Mouse (Mus musculus) C2C12 (cell line): ENCODE results near the gene Scg3. TPM values are rescaled to one million over a fixed set of nuclear protein-coding genes. Genes with fewer than 3 reads are reported as not detected.
"Not testable (repeated sequence)": the region's sequence is repeated elsewhere in the genome, so short reads cannot be mapped to it uniquely, and the experiment has no call there.

Experiments
- H3K27me3 ChIP-seq: one replicate; pipeline ENCODE4 v1.6.1; 2011; ENCODE audit not compliant: control insufficient read depth, insufficient read depth, insufficient read length
- H3K36me3 ChIP-seq: one replicate; pipeline ENCODE4 v1.6.1; 2011; ENCODE audit not compliant: control insufficient read depth, insufficient read depth
- H3K4me3 ChIP-seq: one replicate; pipeline ENCODE4 v1.5.1; 2011; ENCODE audit warnings: mild to moderate bottlenecking, control low read depth; ENCODE audit not compliant: poor library complexity, insufficient read depth, severe bottlenecking
- H3K79me2 ChIP-seq: one replicate; pipeline ENCODE4 v1.6.1; 2011; ENCODE audit not compliant: control insufficient read depth, insufficient read depth
- H3K79me3 ChIP-seq: one replicate; pipeline ENCODE4 v1.6.1; 2011; ENCODE audit warnings: low read depth, control low read depth
- H3ac ChIP-seq: one replicate; pipeline ENCODE3; 2011; ENCODE audit warnings: low read depth; ENCODE audit not compliant: control insufficient read depth, insufficient read length
- CEBPB ChIP-seq: IDR thresholded peaks from one replicate; pipeline ENCODE4 v1.6.1; 2011; ENCODE audit warnings: low read depth, mild to moderate bottlenecking, control low read depth, moderate library complexity
- CTCF ChIP-seq: IDR thresholded peaks from one replicate; pipeline ENCODE4 v1.5.1; 2011; ENCODE audit not compliant: control insufficient read depth, insufficient read depth, insufficient read length
- FOSL1 ChIP-seq: IDR thresholded peaks from one replicate; pipeline ENCODE4 v1.8.0; 2011; ENCODE audit warnings: mild to moderate bottlenecking, low read length; ENCODE audit not compliant: poor library complexity, insufficient read depth, severe bottlenecking
- MAX ChIP-seq: IDR thresholded peaks from one replicate; pipeline ENCODE4 v1.6.1; 2011; ENCODE audit warnings: mild to moderate bottlenecking, control low read depth
- MYOD1 ChIP-seq: IDR thresholded peaks from one replicate; pipeline ENCODE4 v1.6.1; 2011; ENCODE audit warnings: low read depth; ENCODE audit not compliant: control insufficient read depth, insufficient read length
- MYOG ChIP-seq: IDR thresholded peaks from one replicate; pipeline ENCODE4 v1.6.1; 2011; ENCODE audit not compliant: control insufficient read depth, insufficient read length; ENCODE audit errors: extremely low read depth
- USF1 ChIP-seq: IDR thresholded peaks from one replicate; pipeline ENCODE4 v1.6.1; 2011; ENCODE audit warnings: low read depth, mild to moderate bottlenecking, control low read depth, moderate library complexity
- polyA plus RNA-seq: library from polyadenylated mRNA; unstranded; fragments of >200 nt; fragmentation: generic; extraction: Trizol; gene quantifications from one replicate; pipeline ENCODE4 v1.2.1, GENCODE M21; 2012; ENCODE audit warnings: missing spikeins

The Scg3 gene
- polyA plus RNA-seq, 1 experiment: not detected

DNA sequence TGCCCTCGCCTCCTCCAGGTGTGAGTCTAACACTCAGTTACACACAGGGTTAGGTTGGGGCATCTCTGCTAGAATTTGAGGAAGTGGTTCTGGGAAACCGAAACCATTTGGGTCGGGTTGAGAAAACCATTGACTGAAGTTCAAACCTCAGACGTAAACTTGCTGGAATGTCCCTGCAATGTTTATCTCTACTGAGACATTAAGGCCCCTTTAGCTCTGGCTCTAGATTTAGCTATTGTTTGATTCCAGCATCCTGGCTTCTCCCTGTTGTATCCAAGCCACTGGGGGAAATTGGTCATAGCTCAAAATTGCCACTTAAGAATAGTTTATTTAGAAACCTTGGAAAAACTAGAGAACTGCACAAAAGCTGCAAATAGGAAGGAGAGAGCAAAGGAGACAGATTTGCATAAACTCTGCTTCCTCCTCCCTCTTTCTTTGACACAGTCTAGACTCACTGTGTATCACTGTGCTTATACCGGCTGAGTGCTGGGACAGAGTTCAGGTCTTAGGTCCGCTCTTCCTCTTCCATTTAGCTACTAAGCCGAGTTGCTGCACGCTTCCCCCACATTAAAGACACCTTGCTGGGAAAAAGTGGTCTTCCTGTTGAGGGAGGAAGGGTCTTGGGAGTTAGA lies 52.9 kb downstream of the Scg3 start:
- H3ac ChIP-seq: no peak overlapping the region
- H3K36me3 ChIP-seq: no peaks in the 10 kb centered on the region
- peaks cover 5% of the 10 kb centered on the region for H3K79me3 ChIP-seq
- H3K4me3 ChIP-seq: no peak overlapping the region
- peaks cover 25% of the 10 kb centered on the region for H3K79me2 ChIP-seq
- no peaks in the 10 kb centered on the region for H3K27me3 ChIP-seq
- no peak for TF ChIP-seq USF1
- no peak for TF ChIP-seq CEBPB
- no peak for TF ChIP-seq MAX
- no peak for TF ChIP-seq MYOG
- no peak for TF ChIP-seq FOSL1
- no peak for TF ChIP-seq CTCF
- no peak for TF ChIP-seq MYOD1

DNA sequence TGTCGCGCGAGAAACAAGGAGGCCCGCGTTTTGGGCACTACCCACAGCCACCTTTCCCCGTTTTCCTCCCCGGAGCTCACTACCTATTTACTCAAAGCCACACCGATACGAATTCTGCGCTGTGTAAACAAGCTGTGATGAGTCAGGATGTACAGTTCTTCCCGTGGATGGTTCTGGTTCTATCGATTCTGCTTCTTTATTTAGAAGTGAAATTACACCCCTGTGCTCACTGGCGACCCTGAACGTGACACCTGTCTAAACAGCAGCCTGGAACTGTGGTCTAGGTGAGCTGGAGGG lies 57.6 kb downstream of the Scg3 start:
- peaks cover 5% of the 10 kb centered on the region for H3K79me3 ChIP-seq
- no peaks in the 10 kb centered on the region for H3K27me3 ChIP-seq
- no peak overlapping the region for H3ac ChIP-seq
- TF ChIP-seq MYOD1: no peak
- TF ChIP-seq MAX: no peak
- no peak for TF ChIP-seq CTCF
- TF ChIP-seq CEBPB: no peak
- TF ChIP-seq MYOG: no peak
- TF ChIP-seq USF1: no peak
- no peak for TF ChIP-seq FOSL1
- peaks cover 25% of the 10 kb centered on the region for H3K79me2 ChIP-seq
- H3K36me3 ChIP-seq: no peaks in the 10 kb centered on the region
- H3K4me3 ChIP-seq: peak overlapping the region; percentile 34

DNA sequence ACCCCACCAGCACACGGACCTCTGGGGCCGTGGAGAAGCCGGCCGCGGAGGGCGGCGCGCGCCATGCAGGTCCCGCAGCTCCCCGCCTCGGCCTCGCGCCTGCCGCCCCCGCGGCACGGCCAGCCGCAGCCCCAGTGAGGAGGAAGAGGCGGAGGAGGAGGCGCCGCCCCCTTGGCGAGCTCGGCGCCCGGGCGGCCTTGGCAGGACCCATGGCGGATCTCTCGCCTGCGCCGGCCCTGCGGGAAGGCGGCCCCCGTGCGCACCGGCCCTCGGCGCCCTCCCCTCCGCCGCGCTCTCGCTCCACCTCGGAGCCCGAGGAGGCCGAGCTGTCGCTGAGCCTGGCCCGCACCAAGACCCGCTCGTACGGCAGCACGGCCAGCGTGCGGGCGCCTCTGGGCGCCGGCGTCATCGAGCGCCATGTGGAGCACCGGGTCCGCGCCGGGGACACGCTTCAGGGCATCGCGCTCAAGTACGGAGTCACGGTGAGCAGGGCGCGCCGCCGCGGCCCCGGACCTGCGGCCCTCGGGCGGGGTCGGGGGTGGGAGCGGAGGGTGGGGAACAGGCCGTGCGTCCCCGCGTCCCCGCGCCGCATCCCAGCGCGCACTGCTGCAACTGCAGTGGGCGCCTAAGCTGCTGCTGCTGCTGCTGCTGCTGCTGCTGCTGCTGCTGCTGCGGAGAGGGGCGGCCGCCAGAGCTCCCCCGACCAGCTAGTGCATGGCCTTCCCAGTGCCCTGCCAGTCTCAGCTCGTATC lies 58.1 kb downstream of the Scg3 start, which contains the start of gene Lysmd2:
TSS of gene Lysmd2 (plus strand) at position 186 of the 752 bp plus-strand sequence.
- peak within 1 kb of the TSS; percentile 59 for H3ac ChIP-seq
- H3K36me3 ChIP-seq: no peaks in the 10 kb centered on the region
- H3K27me3 ChIP-seq: no peaks in the 10 kb centered on the region
- H3K79me3 ChIP-seq: peaks cover 5% of the 10 kb centered on the region
- peaks cover 25% of the 10 kb centered on the region for H3K79me2 ChIP-seq
- TF ChIP-seq MYOG (no peak), MAX (peak; percentile 50), MYOD1 (no peak), FOSL1 (no peak)
- peak within 1 kb of the TSS; percentile 34 for H3K4me3 ChIP-seq

DNA sequence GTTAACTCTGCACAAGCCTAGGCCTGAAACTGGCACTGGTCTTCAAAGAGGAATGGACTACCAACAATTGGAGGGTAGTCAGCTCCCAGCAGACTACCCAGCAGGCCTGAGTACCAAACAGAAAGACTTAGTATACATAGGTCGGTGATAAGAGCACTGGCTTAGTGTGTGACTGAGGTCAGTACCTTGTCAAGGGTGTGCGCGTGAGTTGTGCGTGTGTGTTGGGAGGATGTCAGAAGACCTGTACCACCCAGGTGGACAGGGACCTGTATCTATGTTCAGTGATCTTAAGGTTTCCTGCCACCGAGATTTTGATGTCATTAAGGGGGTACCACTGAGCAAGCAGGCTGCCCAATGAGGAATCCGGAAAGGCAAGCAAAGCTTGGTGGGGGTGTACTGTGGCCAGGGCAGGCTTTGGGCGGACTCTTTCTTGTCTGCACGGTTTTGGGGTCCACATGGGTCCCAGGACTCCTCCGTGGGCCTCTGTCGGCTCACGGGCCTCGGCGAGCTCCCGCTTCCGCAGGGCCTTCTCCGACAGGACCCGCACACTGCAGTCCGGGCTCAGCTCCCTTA lies 58.8 kb downstream of the Scg3 start:
- Histone ChIP-seq H3K4me3 (peak overlapping the region; percentile 34), H3K27me3 (no peaks in the 10 kb centered on the region), H3K79me3 (peaks cover 5% of the 10 kb centered on the region), H3K36me3 (no peaks in the 10 kb centered on the region), H3ac (no peak overlapping the region), H3K79me2 (peaks cover 25% of the 10 kb centered on the region)
- TF ChIP-seq CTCF (no peak), MYOD1 (no peak), FOSL1 (no peak), CEBPB (no peak), MYOG (no peak), USF1 (no peak), MAX (no peak)

DNA sequence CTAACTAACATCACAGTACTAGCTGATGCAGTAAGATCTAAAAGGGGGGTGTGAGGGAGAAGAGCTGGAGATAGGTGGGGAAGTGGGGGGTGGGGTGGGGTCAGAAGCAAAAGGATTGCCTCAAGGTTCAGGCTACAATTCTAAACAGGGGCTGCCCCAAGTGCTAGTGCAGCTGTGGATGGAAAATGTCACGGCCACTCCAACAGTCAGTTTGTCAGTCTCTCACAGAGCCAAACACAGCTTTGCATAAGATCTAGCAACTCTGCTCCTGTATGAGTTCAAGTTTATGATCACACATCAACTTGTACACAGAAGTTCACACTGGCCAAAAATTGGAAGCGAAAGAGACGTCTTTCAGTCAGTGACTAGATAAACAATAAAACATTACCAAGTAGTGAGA lies 62.4 kb downstream of the Scg3 start:
- Histone ChIP-seq H3K4me3 (no peak overlapping the region), H3K79me2 (peaks cover 2% of the 10 kb centered on the region), H3K79me3 (no peaks in the 10 kb centered on the region), H3K27me3 (no peaks in the 10 kb centered on the region), H3ac (no peak overlapping the region), H3K36me3 (no peaks in the 10 kb centered on the region)
- TF ChIP-seq FOSL1: no peak
- TF ChIP-seq CEBPB: no peak
- no peak for TF ChIP-seq CTCF
- no peak for TF ChIP-seq MAX
- TF ChIP-seq MYOD1: no peak
- no peak for TF ChIP-seq MYOG
- no peak for TF ChIP-seq USF1

DNA sequence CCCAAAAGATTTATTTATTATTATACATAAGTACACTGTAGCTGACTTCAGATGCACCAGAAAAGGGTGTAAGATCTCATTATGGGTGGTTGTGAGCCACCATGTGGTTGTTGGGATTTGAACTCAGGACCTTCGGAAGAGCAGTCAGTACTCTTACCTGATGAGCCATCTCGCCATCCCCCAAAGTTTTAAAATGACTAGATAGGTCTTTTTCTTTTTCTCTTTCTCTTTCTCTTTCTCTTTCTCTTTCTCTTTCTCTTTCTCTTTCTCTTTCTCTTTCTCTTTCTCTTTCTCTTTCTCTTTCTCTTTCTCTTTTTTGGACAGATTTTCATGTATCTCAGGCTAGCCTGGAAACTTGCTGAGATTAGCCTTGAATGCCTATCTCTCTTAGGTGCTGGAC lies 64.1 kb downstream of the Scg3 start:
- H3ac ChIP-seq, H3K4me3 ChIP-seq, H3K79me2 ChIP-seq, H3K79me3 ChIP-seq, H3K36me3 ChIP-seq, H3K27me3 ChIP-seq: not testable (repeated sequence)
